Mouse (Mus musculus) bone marrow, adult 2 months (tissue): Measurements from ENCODE around the gene Ppm1n.
A peak's percentile ranks its signal among the peaks of the same experiment; 100 is the strongest.

ENCODE experiments used
- CTCF ChIP-seq: fragments of 200-500 bp; IDR thresholded peaks from 2 replicates; pipeline ENCODE4 v1.5.1; 2011; ENCODE audit warnings: low read length, control low read depth; ENCODE audit not compliant: control insufficient read depth, insufficient read depth
- POLR2A ChIP-seq: fragments of 200-500 bp; IDR thresholded peaks from 2 replicates; pipeline ENCODE4 v1.6.1; 2011; ENCODE audit warnings: low read depth, mild to moderate bottlenecking, control low read depth, low read length, borderline replicate concordance; ENCODE audit not compliant: control insufficient read depth

- TF ChIP-seq CTCF (peak; percentile 52), POLR2A (no peak)
These were observed 4.9 kb upstream of the Ppm1n start for GRCm38 (mm10) chr7:19284763-19285162.
